Comparison of ENCODE assay signal across 8 mouse cellular contexts in the genomic region with DNA sequence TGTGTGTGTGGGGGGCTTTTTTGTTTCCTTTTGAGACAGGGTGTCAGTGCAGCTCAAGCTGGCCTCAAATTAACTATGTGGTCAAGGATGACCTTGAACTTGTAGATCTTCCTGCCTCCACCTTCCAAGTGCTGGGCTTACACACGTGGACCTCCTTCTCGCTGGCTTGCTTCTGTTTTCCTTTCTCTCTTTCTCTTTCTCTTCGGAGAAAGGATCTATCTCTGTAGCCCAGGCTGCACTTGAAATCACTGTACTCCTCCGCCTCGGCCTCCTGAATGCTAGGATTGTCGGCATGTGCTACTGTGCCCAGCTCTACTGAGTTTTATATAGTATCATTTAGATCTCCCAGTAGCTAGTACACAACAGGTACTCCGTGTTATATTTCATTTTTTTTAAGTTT. TPM values are rescaled to one million over a fixed set of nuclear protein-coding genes. Genes with fewer than 3 reads are reported as not detected.
DNase-seq lines count a peak whose midpoint lies in the region; ATAC-seq and TF ChIP-seq lines count a peak whose summit lies in the region.

No protein-coding gene starts in this region.

- no peak for ATAC-seq in heart, embryonic 13.5 days (ENCODE audit: extremely low read depth, insufficient number of reproducible peaks, low FRiP score, low TSS enrichment)
- 0 out of 2 replicates have a peak, but pooled peaks have one; percentile 22 for ATAC-seq in G1E (ENCODE audit: extremely low read depth, insufficient number of reproducible peaks, low FRiP score, poor library complexity, severe bottlenecking)
- no peak for ATAC-seq in midbrain, embryonic 11.5 days (ENCODE audit: low FRiP score)

- peaks cover 30% of the 10 kb centered on the region for H3K27me3 ChIP-seq in heart, embryonic 13.5 days (replicated peaks)
- no peaks in the 10 kb centered on the region for H3K27me3 ChIP-seq in G1E (ENCODE audit: insufficient read depth, low read length)
- H3K27me3 ChIP-seq in hindbrain, embryonic 10.5 days (ENCODE audit: insufficient read depth, poor library complexity, severe bottlenecking), result peaks cover 39% of the 10 kb centered on the region
- H3K27me3 ChIP-seq in midbrain, embryonic 11.5 days (ENCODE audit: control insufficient read depth, insufficient read depth, low read length), result 0 out of 2 replicates have a peak, but pooled peaks cover 2% of the 10 kb centered on the region

- H3K4me1 ChIP-seq in heart, embryonic 13.5 days, result peaks cover 12% of the 10 kb centered on the region
- peaks cover 38% of the 10 kb centered on the region for H3K4me1 ChIP-seq in G1E (ENCODE audit: insufficient read depth, low read depth, low read length)
- H3K4me1 ChIP-seq in hindbrain, embryonic 10.5 days (replicated peaks), result peaks cover 24% of the 10 kb centered on the region
- H3K4me1 ChIP-seq in midbrain, embryonic 11.5 days (ENCODE audit: control insufficient read depth, insufficient read depth, low read length), result peaks cover 10% of the 10 kb centered on the region

- H3K9me3 ChIP-seq in heart, embryonic 13.5 days, result no peaks in the 10 kb centered on the region
- H3K9me3 ChIP-seq in G1E (replicated peaks), result no peaks in the 10 kb centered on the region
- H3K9me3 ChIP-seq in hindbrain, embryonic 10.5 days, result no peaks in the 10 kb centered on the region
- H3K9me3 ChIP-seq in midbrain, embryonic 11.5 days (ENCODE audit: control insufficient read depth, low read length), result no peaks in the 10 kb centered on the region

- 0 out of 2 replicates have a peak overlapping the region, but pooled peaks have one; percentile 19 for H3K9ac ChIP-seq in heart, embryonic 13.5 days
- peak overlapping the region; percentile 22 for H3K9ac ChIP-seq in midbrain, embryonic 11.5 days (ENCODE audit: low read length)

- 39% methylated on average over 7 of the region's 7 CpGs for WGBS in heart, embryonic 13.5 days
- 39% methylated on average over 7 of the region's 7 CpGs for WGBS in hindbrain, embryonic 10.5 days
- 22% methylated on average over 7 of the region's 7 CpGs for WGBS in midbrain, embryonic 11.5 days

- no peaks in the 10 kb centered on the region for H3K36me3 ChIP-seq in heart, embryonic 13.5 days
- H3K36me3 ChIP-seq in G1E (replicated peaks), result peaks cover 36% of the 10 kb centered on the region
- H3K36me3 ChIP-seq in hindbrain, embryonic 10.5 days, result peaks cover 7% of the 10 kb centered on the region; the same call in 1 of the 2 replicates
- H3K36me3 ChIP-seq in midbrain, embryonic 11.5 days (ENCODE audit: control insufficient read depth, insufficient read depth, low read length), result no peaks in the 10 kb centered on the region

- peak overlapping the region; percentile 84 for H3K4me3 ChIP-seq in heart, embryonic 13.5 days
- peak overlapping the region; percentile 61 for H3K4me3 ChIP-seq in G1E (ENCODE audit: low read depth, low read length)
- peak overlapping the region; percentile 87 for H3K4me3 ChIP-seq in hindbrain, embryonic 10.5 days
- peak overlapping the region; percentile 78; the same call in 1 of the 2 replicates for H3K4me3 ChIP-seq in midbrain, embryonic 11.5 days (ENCODE audit: low read depth, low read length)

- TF ChIP-seq CTCF in G1E (IDR thresholded peaks at IDR 0.05; ENCODE audit: low read depth, low read length), result no peak

- no peak overlapping the region for H3K27ac ChIP-seq in heart, embryonic 13.5 days (replicated peaks)
- H3K27ac ChIP-seq in hindbrain, embryonic 10.5 days, result peak overlapping the region; percentile 94; the same call in 1 of the 2 replicates
- no peak overlapping the region for H3K27ac ChIP-seq in midbrain, embryonic 11.5 days (ENCODE audit: low read depth, low read length)

- no peak for DNase-seq in heart, adult 9 months (ENCODE audit: low spot score in 2 of 2)
- DNase-seq in G1E (ENCODE audit: low spot score), result peak; percentile 7
- no peak for DNase-seq in hindbrain, embryonic 10.5 days (ENCODE audit: low spot score)
- no peak for DNase-seq in midbrain, embryonic 11.5 days (ENCODE audit: low spot score, missing footprints)
- DNase-seq in gastrocnemius, postnatal 36 days, result no peak
- DNase-seq in layer of hippocampus, postnatal 14 days (ENCODE audit: low spot score in 2 of 2), result no peak
- no peak for DNase-seq in adrenal gland, adult 18-20 months (ENCODE audit: low spot score in 2 of 2)

- H3K4me2 ChIP-seq in heart, embryonic 13.5 days, result peak overlapping the region; percentile 83
- peak overlapping the region; percentile 92 for H3K4me2 ChIP-seq in midbrain, embryonic 11.5 days

- intact Hi-C loops in gastrocnemius, postnatal 36 days (cut with DNase I), result loop anchor here (5.0 kb wide), 1 partner anchor 75 kb away; no protein-coding TSS in a partner anchor

RNA-seq across cellular contexts. Expression of gene Cenpv, which starts 1.5 kb away (rescaled TPM):
- 16.4 and 16.7 TPM in 2 replicates for polyA plus RNA-seq in heart, embryonic 13.5 days (2015; fragmentation: Nextera tagmentation; extraction: Ambion mirVana)
- 111 and 131 TPM in 2 replicates for total RNA-seq in G1E (2014; fragmentation: Nextera tagmentation)
- 67.5 and 81.9 TPM in 2 replicates for total RNA-seq in G1E (2017)
- polyA plus RNA-seq in G1E (2012), result 191 and 202 TPM in 2 replicates
- 27.8 and 39.0 TPM in 2 replicates for polyA plus RNA-seq in hindbrain, embryonic 10.5 days (2016; fragmentation: Nextera tagmentation; extraction: Ambion mirVana)
- polyA plus RNA-seq in midbrain, embryonic 11.5 days (2014; fragmentation: Nextera tagmentation; extraction: Ambion mirVana), result 54.8 and 68.5 TPM in 2 replicates
- total RNA-seq in gastrocnemius, postnatal 36 days (2021), result 10 to 100 TPM; 13.9 to 21.8 TPM
- total RNA-seq in layer of hippocampus, postnatal 14 days (2021), result 10 to 100 TPM; 37.4 to 38.5 TPM
- total RNA-seq in adrenal gland, adult 18-20 months (2021), result 10 to 100 TPM; 32.0 to 33.1 TPM

RNA-seq across cellular contexts. Expression of gene Ubb, which starts 13.4 kb away (rescaled TPM):
- polyA plus RNA-seq in heart, embryonic 13.5 days (2015; fragmentation: Nextera tagmentation; extraction: Ambion mirVana), result 2,701 and 2,883 TPM in 2 replicates
- total RNA-seq in G1E (2014; fragmentation: Nextera tagmentation) (814 and 964 TPM in 2 replicates), G1E (2017) (1,083 and 1,103 TPM in 2 replicates)
- 1,429 and 2,208 TPM in 2 replicates for polyA plus RNA-seq in G1E (2012)
- polyA plus RNA-seq in hindbrain, embryonic 10.5 days (2016; fragmentation: Nextera tagmentation; extraction: Ambion mirVana), result 3,368 and 3,918 TPM in 2 replicates
- 3,727 and 3,899 TPM in 2 replicates for polyA plus RNA-seq in midbrain, embryonic 11.5 days (2014; fragmentation: Nextera tagmentation; extraction: Ambion mirVana)
- 100 to 1,000 TPM; 783 to 809 TPM for total RNA-seq in gastrocnemius, postnatal 36 days (2021)
- total RNA-seq in layer of hippocampus, postnatal 14 days (2021), result 1,000 to 10,000 TPM; 1,675 to 1,723 TPM
- 1,000 to 10,000 TPM; 1,040 to 1,434 TPM for total RNA-seq in adrenal gland, adult 18-20 months (2021)

RNA-seq across cellular contexts. Expression of gene Trpv2, which starts 36.7 kb away (rescaled TPM):
- polyA plus RNA-seq in heart, embryonic 13.5 days (2015; fragmentation: Nextera tagmentation; extraction: Ambion mirVana), result 3.4 and 4.7 TPM in 2 replicates
- total RNA-seq in G1E (2014; fragmentation: Nextera tagmentation) (50.2 and 67.3 TPM in 2 replicates), G1E (2017) (48.4 and 49.9 TPM in 2 replicates)
- 17.4 and 22.5 TPM in 2 replicates for polyA plus RNA-seq in G1E (2012)
- 6.2 and 6.5 TPM in 2 replicates for polyA plus RNA-seq in hindbrain, embryonic 10.5 days (2016; fragmentation: Nextera tagmentation; extraction: Ambion mirVana)
- polyA plus RNA-seq in midbrain, embryonic 11.5 days (2014; fragmentation: Nextera tagmentation; extraction: Ambion mirVana), result 4.9 and 5.4 TPM in 2 replicates
- 1 to 10 TPM in 1 of 2 experiments, under 1 TPM in 1; 0.87 to 1.1 TPM for total RNA-seq in gastrocnemius, postnatal 36 days (2021)
- 10 to 100 TPM; 18.4 to 21.5 TPM for total RNA-seq in layer of hippocampus, postnatal 14 days (2021)
- total RNA-seq in adrenal gland, adult 18-20 months (2021), result 1 to 10 TPM; 3.4 to 7.2 TPM
